Mouse (Mus musculus): ENCODE data around the gene Lingo1.

The Lingo1 gene

DNA sequence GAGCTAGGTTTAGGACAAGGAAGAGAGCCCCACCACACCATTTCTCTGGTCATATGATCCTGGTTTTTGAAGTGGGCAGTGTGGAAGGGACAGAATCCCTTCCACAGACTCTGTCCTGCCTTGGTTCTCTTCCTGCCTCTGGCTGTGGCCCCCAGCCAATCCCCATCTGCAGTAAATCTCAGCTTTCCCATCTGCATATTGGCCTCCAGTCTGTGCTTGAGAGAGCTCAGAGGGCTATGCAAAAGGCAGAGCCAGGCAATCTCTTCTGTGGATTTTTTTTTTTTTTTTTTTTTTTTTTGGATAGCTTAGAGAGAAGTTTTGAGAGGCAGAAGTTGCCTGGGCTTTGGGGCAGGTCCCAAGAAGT, 190.8 kb downstream of the Lingo1 start:
- DNase-seq (ENCODE audit: low spot score): no peak

DNA sequence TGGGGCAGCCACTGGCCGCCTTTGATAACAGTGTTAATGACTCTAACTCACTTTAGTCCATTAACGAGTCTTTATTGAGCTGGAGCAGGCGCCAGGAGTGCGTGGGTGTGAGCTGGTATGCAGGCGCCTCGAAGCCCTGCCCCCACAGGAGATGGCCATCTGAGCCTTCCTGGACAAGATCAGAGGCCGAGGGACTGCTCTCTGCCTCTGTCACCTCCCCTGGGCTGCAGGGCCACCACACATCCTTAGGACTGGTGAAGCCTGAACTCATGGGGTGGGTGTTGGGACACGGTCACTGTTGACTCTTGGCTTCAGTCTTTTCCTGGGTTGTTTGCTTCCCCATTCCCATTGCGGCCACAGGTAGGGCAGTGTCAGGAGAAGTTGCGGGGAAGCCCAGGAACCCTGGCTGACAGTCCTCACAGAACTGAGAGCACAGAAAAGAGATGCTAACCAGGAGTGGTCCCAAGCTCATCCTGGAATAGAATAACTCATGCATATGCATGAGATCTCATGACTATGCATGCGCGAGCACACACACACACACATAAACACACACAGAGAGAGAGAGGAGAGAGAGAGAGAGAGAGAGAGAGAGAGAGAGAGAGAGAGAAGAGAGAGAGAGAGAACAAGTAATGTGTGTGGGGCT, 191.3 kb downstream of the Lingo1 start:
- DNase-seq (ENCODE audit: low spot score): no peak

DNA sequence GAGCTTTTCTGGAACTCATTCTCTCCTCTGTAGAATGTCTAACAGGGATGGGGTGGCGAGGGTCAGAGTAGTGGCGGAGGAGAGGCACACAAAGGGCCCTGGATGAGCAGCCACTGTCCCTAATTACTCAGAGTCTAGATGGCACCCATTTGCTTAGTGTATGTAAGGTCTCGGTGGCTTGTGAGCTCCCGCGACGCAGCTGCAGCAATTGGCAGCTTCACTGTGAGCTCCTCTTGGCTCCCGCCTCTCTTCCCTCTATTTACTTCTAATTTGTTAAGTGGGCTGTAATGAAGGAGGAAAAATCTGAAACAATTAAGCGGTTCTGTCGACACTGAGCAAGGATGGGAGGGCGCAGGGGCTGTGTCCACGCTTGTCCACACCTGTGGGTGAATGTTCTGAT, 195.6 kb downstream of the Lingo1 start:
- no peak for DNase-seq (ENCODE audit: low spot score)

DNA sequence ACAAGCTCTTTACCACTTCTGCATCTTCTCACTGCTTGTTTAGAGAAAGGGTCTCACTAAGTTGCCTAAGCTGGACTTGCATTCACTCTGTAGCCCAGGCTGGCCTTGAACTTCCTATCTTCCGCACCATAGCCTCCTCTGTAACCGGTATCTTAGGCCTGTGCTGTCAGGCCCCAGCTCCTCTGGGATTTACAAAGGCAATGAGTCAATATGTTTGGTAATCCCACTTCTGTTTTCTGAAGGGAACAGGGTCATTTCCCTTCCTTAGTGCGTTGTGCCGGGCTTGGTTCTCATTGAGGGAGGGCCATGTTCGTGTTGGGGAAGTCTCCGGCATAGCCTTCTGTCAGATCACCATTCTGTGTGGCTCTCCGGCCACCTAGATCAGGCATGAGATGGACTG, 203.6 kb downstream of the Lingo1 start:
- no peak for DNase-seq (ENCODE audit: low spot score)

DNA sequence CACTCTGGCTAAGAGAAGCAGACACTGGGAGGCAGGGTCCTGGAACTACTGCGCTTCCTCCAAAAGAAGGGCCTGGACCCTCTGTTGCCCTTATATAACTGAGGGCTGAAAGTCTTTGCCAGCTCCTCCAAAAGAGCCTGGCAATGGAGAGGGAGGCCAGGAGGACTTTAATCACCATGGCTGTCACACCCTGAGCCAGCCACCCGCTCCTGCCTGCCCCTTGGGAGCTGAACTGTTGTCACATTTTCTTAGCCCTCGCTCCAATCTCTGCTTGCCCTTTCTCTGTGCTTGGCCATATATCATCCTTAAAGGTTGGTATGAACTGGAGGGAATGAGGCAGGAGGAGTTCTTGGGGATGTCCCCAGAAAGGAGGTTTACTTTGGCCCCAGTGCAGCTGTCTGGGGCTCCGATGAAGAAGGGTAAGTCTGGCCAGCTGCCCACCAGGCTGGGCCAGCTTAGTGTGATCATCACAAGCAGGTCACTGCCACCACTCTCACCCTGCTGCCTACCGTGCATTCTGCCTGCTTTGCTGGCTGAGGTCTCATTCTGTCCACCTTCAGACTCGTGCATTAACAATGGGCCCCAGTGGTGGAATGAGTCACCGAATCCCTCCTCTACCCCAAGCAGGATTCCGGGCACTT, 204.9 kb downstream of the Lingo1 start:
- DNase-seq (ENCODE audit: low spot score): no peak

DNA sequence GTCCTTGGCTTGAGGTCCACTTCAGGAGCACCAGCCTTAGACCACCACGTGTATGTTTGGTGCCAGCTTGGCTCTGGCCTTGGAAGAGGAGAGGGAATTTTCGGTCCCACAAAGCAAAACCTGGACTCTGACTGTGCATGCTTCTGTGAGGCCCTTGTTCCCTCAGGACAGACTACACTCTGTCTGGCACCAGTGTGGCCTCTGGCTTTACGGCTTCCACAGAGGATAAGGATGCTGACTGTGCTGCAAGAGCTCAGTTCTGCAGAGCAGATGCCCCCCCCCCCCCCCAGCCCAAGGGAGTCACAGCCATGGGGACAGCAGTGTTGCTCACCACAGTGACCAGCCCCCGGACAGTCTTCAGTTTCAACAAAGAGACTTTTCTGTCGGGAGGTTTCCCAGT, 206.5 kb downstream of the Lingo1 start:
- no peak for DNase-seq (ENCODE audit: low spot score)

DNA sequence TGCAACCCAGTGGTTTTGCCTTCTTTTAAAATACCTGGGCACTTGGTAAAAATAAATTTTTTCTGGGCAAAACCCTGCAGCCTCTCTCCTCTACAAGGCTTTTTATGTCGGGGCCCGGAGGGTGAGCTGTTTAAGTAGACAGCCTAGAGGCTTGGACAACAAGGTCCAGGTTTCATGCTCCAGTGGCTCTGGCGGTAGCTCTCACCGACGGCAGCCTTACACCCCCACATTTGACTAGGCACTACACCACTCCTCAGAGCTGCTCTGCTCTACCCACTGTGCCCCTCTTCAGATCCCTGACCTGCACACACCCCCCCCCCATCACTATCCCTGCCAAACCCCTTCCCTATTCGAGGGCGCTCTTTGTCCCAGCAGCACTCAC, 212.2 kb downstream of the Lingo1 start:
- no peak for DNase-seq (ENCODE audit: low spot score)

DNA sequence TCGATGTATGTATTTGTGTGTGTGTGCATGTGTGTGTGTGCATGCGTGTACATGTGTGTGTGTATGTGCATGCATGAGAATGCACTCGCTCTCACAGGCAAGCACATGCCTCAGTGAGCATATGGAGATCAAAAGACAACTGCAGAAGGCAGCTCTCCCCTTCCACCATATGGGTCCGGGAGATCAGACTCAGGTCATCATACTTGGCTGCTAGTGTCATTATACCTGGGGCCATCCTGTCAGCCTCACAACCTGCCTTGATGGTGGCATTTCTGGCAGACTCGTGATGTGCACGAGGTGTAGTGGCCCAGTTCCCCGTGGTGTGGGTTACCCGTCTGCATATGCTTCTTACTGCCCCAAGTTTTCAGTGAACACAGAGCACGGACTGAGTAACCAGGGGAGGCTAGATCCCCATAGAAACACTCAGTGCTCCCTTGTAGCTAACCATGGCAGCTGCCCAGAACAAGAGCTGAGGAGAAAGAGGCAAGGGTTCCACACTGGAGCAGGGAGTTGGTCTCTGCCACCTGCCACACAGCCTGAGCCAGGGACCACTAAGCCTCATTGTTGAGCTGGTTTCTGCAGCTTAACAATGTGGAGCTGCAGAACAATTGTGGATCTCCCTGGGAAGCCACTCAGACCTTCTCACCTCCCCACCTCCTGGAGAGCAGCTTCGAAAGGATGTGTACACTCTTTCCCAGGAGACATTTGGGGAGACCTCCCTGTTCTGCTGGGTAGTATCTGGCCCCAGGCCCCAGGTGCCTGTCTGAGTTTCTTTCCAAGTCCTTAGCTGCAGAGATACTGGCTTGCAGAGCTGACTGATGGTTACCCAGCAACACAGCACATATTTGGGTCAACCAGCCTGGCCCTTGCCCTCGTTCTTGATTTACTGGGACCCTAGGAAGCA, 212.9 kb downstream of the Lingo1 start:
- DNase-seq (ENCODE audit: low spot score): no peak

DNA sequence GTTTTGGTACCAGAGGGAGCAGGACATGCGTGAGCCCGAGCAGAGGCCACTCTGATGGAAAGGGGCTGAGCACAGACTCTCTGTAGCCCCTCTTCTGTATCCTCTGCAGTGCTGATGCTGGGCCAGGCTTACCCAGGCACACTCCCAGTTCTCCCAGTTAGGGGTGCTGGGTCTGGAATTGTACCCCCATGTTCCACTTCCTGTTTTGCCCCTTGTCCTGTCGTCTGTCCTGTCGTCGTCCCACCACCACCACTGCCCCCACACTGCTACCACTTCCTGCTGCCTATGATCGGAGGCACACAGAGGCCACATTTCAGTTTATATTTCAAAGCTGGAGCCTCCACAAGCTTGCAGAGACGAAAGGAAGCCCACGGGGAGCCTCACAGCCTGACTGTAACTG, 213.6 kb downstream of the Lingo1 start:
- DNase-seq (ENCODE audit: low spot score): no peak

DNA sequence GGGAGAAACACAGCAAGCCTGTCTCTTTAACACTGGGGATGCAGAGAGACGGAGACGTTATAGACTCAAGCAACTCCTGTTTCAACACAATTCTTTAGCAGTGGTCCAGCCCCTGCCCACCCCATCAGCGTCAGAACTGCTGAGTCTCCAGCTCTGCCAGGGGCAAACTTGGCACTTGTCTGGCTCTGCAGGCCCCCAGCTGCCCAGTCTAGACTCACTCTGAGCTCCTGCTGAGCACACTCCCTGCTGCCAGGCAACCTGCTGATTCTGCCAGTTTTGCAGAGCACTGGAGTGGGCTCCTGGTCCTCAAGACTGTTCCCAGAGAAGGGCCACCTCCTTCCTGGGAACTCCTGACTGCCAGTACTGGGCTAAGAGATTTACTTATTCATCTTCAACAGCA, 214.6 kb downstream of the Lingo1 start:
- no peak for DNase-seq (ENCODE audit: low spot score)

DNA sequence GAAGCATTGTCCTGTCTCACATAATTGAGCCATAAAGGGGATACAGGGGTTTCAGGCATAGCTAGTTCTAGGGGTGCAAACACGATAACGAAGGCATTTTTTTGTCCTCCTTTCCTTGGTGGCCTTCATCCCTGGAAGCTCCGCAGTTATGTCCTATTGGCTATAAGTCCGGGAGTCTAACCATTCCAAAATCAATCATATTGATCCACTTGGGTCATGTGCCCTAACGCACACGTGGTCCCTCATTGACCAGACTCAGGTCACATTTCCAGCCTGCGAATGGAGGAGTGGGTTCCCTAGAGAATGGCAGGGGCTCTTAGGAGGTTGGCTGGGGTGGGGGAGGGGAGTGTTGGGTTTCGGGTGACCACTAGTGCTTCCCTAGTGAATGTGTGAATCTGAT, 215.3 kb downstream of the Lingo1 start:
- DNase-seq (ENCODE audit: low spot score): no peak

DNA sequence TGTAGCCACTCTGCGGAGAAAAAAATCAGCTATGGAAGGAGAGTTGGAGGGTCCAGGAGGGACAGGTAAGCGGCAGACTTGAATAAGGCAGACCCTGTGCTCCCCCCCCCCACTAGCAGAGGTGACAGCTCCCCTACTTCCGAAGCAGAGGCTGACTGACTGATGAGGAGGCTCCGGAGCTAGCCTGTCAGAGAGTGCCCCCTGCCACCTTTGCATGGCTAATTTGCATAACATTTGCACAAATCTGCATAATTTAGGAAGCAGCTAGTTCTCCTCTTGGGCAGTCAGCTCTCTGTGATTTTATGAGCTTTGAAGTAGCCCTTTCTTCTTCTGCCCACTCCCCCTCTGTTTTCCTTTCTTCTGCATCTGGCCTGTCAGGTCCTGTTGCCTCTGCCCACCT, 216.2 kb downstream of the Lingo1 start:
- DNase-seq (ENCODE audit: low spot score): no peak

DNA sequence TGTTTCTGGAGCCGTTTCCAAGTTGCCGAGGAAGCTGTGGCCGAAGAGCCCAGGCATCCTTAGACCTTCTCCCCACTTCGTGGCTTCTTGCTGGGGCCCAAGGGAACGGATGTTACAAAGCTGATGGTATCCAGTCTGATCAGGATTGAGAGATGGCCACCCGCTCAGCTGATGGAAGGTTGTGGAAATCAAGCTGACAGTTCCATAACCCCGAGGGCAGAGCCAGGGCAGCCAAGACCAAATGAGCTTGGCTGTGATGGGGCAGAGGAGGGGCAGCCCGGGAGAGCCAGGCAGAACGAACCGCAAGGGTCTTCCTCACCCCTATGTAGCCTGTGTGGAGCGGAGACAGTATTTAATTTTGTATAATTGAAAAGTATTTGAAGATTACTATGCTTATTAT, 218.9 kb downstream of the Lingo1 start:
- DNase-seq (ENCODE audit: low spot score): no peak

DNA sequence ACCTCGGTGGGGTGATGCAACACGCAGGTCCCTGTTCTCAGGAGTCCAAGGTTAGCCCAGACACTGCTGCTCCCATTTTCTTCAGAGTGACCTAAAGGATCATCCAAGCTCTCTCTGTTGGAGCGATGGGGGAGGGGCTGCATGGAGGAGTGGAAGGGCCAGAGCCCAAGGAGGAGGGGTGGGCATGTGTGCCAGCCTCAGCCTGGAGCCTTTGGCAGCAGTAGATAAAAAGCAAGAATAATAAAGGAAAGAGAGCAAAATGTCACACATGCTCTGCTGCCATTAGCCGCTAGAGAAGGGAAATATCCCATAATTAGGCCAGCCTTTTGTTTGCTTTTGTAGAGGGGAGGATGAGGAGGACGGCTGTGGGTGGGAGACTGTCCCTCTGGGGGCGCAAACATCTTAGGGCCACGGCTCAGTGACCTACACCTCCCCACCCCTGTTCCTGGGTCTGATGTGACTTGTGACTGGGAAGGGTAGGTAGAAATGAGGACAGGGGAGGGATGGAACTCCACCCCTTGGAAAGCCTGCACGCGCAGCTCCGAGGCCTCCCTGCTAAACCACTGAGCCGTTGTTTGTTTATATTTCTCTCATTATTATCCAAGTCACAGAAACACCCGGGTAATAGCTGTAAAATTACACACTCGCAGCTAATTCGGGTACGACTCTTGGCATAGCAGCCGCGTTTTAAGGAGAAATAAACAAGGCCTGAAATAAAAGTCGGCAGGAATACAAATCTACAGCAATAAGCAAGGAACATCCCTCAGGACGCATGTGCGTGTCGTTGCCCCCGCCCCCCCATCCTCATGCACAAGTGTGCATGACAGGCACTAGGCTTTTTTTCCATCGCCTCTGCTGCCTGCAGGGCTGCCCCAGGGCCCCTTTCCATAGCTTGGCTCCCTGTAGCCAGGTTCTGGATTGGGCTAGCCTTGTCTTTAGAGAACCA, 223.5 kb downstream of the Lingo1 start:
- DNase-seq (ENCODE audit: low spot score): no peak
